Mouse (Mus musculus) intestine, embryonic 14.5 days (tissue): ENCODE measurements at regions not wholly inside any gene's neighbourhood (a gene's known extent, or its start where the extent isn't known, plus 50 kb on each side); places are given as distances from the start of the nearest gene placed in this dataset. TPM values are rescaled to one million over a fixed set of nuclear protein-coding genes. Genes with fewer than 3 reads are reported as not detected.

Experiments used
- ATAC-seq: fragments of 200-750 bp; cut with Nextera tagmentation; replicated peaks from 2 replicates; pipeline ENCODE4 v1.8.0; 2017; ENCODE audit warnings: low read depth, moderate number of reproducible peaks, moderate TSS enrichment, moderate library complexity; ENCODE audit not compliant: low FRiP score, low TSS enrichment
- DNase-seq: peaks from one replicate; pipeline ENCODE4 v3.0.0-alpha.2; 2018; ENCODE audit warnings: low spot score
- H3K27ac ChIP-seq: fragments of 300-500 bp; sonication (generic); 2 replicates; pipeline ENCODE4 v1.5.1; 2014; ENCODE audit warnings: low read depth, mild to moderate bottlenecking, control low read depth
- H3K27me3 ChIP-seq: fragments of 300-500 bp; sonication (generic); replicated peaks from 2 replicates; pipeline ENCODE4 v1.6.1; 2014; ENCODE audit warnings: low read length, control low read depth; ENCODE audit not compliant: control insufficient read depth, insufficient read depth
- H3K36me3 ChIP-seq: fragments of 300-500 bp; sonication (generic); 2 replicates; pipeline ENCODE4 v1.6.1; 2014; ENCODE audit warnings: low read length, control low read depth; ENCODE audit not compliant: control insufficient read depth, insufficient read depth
- H3K4me1 ChIP-seq: fragments of 300-500 bp; sonication (generic); replicated peaks from 2 replicates; pipeline ENCODE4 v1.6.1; 2014; ENCODE audit warnings: low read length, control low read depth, mixed read lengths; ENCODE audit not compliant: control insufficient read depth, insufficient read depth
- H3K4me2 ChIP-seq: fragments of 300-500 bp; sonication (generic); 2 replicates; pipeline ENCODE4 v1.6.1; 2014; ENCODE audit warnings: low read length
- H3K4me3 ChIP-seq: fragments of 300-500 bp; sonication (generic); 2 replicates; pipeline ENCODE4 v1.5.1; 2014; ENCODE audit warnings: low read depth, low read length, control low read depth, mixed read lengths
- H3K9ac ChIP-seq: fragments of 300-500 bp; sonication (generic); 2 replicates; pipeline ENCODE4 v1.6.1; 2014; ENCODE audit warnings: mild to moderate bottlenecking, low read length
- H3K9me3 ChIP-seq: fragments of 300-500 bp; sonication (generic); 2 replicates; pipeline ENCODE4 v1.6.1; 2016; ENCODE audit warnings: low read length, control low read depth; ENCODE audit not compliant: control insufficient read depth
- WGBS: fragments of 180-500 bp; shearing (Covaris S2); extraction: QIAGEN DNeasy Blood & Tissue Kit; methylation state at CpG from one replicate; pipeline ENCODE4 v1.1.7; 2014; 5-methylcytosine and 5-hydroxymethylcytosine counted together
- microRNA-seq: library from miRNA; unstranded; fragments of <30 nt; microRNA quantifications from one replicate; pipeline ENCODE4, GENCODE M21; 2016

- ATAC-seq (no peak), DNase-seq (no peak)
- H3K36me3 ChIP-seq, result no peaks in the 10 kb centered on the region
- no peaks in the 10 kb centered on the region for H3K9me3 ChIP-seq
- no peaks in the 10 kb centered on the region for H3K27me3 ChIP-seq
- H3K9ac ChIP-seq, result no peak overlapping the region
- WGBS, result 84% methylated on average over 6 of the region's 6 CpGs
- H3K4me1 ChIP-seq, result no peaks in the 10 kb centered on the region
- H3K4me3 ChIP-seq, result no peak overlapping the region
- no peak overlapping the region for H3K4me2 ChIP-seq
- H3K27ac ChIP-seq, result no peak overlapping the region
Observed at GRCm38 (mm10) chr12:113430340-113430739, 59.0 kb upstream of the Adam6b start.

Small RNA genes lying in the stretch of these regions (microRNA-seq; reads per million reads assigned to microRNA genes)
- gene Gm22175 (not detected), gene Gm24022 (not detected), gene Gm25747 (not detected)
